Mouse (Mus musculus) neural tube, embryonic 10.5 days (tissue): ENCODE measurements at regions not wholly inside any gene's neighbourhood (a gene's known extent, or its start where the extent isn't known, plus 50 kb on each side); places are given as distances from the start of the nearest gene placed in this dataset.
A peak's percentile ranks its signal among the peaks of the same experiment; 100 is the strongest.

Source experiments
- DNase-seq: peaks from one replicate; pipeline ENCODE4 v3.0.0-alpha.2; 2017; ENCODE audit warnings: low spot score; ENCODE audit errors: extremely low spot score

GRCm38 (mm10) chr5:73872641-73873421 lies 195.4 kb downstream of the Usp46 start:
- DNase-seq = peak; percentile 16

GRCm38 (mm10) chr5:73874770-73875169 lies 193.5 kb downstream of the Usp46 start:
- no peak for DNase-seq

- peak; percentile 11 for DNase-seq
Observed at GRCm38 (mm10) chr5:73875847-73876246, 192.4 kb downstream of the Usp46 start.

DNA sequence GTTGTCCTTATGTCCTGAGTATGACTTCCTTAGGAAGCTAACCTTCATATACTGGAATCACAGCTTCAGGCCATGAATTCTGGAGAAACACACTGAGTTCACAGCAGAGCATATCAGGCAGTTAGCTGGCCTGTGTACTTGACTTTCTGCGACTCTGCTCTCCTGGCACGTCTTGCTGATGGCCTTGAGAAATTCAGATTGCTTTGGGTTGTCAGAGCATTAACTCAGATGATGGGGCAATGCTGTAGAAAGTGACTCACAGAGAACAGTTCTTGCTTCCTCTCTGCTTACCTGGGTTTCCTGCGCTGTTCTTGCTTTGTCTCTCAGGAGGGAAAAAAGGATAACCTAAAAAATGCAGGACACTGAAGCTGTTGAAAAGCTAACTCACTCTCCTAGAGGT lies 187.3 kb downstream of the Usp46 start:
- DNase-seq = peak; percentile 15

- peak; percentile 55 for DNase-seq
Observed at GRCm38 (mm10) chr5:73881941-73882340, 186.3 kb downstream of the Usp46 start.

- no peak for DNase-seq
Observed at GRCm38 (mm10) chr5:73884998-73885397, 183.2 kb downstream of the Usp46 start.

DNA sequence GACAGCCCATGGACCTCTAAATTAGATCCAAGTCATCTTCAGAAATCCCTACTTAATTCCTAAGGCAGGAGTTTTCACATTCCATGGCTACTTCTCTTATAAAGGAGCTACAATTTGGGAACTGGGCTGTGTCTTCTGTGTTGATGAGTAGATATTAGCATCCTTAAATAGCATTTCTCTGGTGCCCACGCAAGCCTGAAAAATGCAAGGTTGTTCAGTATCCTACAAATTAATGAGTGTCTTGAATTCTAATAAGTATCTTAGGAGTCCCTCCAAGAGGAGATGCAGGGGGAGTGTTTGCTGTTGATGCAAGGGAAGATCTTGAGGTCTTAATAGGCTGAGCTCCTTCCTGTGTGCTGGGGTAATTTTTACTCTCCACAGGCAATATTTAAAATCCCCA lies 182.5 kb downstream of the Usp46 start:
- DNase-seq = no peak

DNA sequence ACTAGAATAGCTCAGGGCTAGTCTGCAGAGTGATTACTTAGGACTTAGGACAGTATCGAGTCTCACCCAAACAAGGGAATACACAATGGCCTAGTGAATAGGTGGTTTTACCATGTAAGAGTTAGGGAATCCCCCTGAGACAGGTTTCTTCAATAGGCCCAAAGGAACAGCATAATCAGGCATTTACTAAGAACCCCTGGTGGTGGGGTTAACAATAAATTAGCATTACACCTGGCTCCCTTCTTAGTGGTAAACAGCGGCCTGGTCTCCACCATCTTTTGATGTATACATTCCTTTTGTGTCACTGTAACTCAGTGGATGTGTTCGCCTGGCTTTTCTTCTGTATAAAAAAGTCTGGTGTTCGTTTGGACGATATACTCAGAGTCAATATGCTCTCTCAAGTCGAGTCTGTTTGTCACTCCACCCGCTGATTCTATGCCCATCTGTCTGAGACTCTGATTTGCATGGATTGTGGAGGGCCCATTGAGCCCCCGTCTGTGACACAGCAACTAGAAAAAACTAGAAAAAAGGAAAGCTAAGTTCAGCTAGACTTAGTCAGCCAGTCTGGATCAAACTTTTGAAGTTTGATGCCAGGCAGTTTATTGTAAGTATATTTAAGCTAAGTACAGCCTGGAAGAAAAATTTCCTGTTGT lies 180.8 kb downstream of the Usp46 start:
- DNase-seq = no peak

- DNase-seq = no peak
Observed at GRCm38 (mm10) chr5:73888391-73888790, 179.8 kb downstream of the Usp46 start.

DNA sequence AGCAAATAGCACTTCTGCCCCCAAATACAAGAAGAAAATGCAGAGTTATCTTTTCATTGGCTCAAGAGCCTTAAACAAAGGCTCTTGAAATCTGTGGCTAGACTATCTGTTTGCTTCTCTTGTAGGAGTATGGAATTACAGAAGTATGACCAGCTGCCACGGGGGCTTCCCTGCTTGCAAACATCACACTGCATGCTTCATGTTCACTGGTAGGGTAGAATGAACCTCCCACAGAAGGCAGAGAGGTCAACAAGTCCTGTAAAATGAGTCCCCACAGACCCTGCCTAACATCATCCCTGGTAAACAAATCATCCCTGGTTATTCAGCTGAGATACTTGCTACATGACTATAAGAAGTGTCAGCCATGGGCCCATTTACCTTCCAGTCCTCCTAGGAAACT lies 178.9 kb downstream of the Usp46 start:
- no peak for DNase-seq

- DNase-seq = no peak
Observed at GRCm38 (mm10) chr5:73890942-73891341, 177.3 kb downstream of the Usp46 start.

DNA sequence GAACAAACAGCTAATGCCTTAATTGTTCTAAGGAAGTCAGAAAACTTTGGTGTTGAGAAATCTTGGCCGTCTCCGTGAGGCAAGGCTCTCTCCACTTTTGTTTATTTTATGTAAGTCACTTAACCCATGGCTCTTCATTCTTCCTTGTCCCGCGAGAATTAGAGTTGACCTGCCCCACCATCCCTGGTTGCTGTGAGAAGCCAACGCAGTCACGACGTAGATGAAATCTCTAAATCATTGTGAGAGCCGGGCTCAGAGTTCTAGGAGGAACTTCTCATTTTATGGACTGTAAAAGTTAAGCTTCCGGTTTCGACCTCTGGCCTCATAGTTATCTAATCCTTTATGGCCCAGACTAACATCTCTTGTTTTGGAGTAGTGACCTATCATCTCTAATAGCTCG lies 176.6 kb downstream of the Usp46 start:
- no peak for DNase-seq

- DNase-seq = no peak
Observed at GRCm38 (mm10) chr5:73892440-73893225, 175.6 kb downstream of the Usp46 start.

GRCm38 (mm10) chr5:73895186-73895585 lies 173.0 kb downstream of the Usp46 start:
- no peak for DNase-seq

DNA sequence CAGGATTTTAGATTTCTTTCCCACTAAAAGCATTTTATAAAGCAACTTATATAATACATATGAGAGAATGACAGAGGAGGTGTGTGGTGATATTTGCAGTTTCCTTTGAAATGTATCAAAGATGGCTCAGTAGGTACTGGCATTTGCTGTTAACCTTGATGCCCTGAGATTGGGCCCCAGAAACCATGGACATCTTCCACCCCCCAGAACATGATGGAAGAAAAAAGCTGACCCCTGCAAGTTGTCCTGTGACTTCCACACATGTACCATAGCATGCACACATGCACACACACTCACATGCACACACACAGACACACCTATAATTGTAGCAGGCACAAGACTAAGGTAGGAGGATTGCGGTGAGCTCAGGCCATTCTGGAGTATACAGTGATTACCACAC lies 171.4 kb downstream of the Usp46 start:
- no peak for DNase-seq

DNA sequence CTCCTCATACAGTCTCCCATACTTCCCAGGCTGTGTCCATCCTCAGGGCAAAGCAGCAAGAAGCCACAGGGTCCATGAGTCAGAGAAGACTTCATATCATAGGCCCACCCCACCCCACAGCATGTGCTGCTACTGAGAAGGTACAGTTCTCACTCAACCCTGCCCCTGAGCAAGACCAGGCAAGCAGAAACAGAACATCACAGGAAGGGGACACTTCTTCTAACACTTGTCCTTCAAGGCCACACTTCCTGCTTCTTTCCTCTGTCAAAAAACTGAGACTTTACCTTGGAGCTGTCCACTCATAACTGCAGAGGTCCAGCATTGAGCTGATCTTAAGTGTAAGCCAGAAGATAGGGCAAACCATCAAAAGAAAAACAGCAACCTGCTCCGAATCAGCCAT lies 166.6 kb downstream of the Usp46 start:
- no peak for DNase-seq

GRCm38 (mm10) chr5:73902470-73903218 lies 165.6 kb downstream of the Usp46 start:
- DNase-seq = no peak

- DNase-seq = no peak
Observed at GRCm38 (mm10) chr5:73903219-73903570, 165.0 kb downstream of the Usp46 start.

- DNase-seq = no peak
Observed at GRCm38 (mm10) chr5:73904146-73904811, 164.0 kb downstream of the Usp46 start.

- DNase-seq = no peak
Observed at GRCm38 (mm10) chr5:73912149-73912548, 156.1 kb downstream of the Usp46 start.

- DNase-seq = peak; percentile 37
Observed at GRCm38 (mm10) chr5:73913116-73913515, 155.1 kb downstream of the Usp46 start.
